Mouse (Mus musculus): ENCODE data around the gene Insm2. TPM values are rescaled to one million over a fixed set of nuclear protein-coding genes. Genes with fewer than 3 reads are reported as not detected.

Gene Insm2
- not detected in 2 replicates for polyA plus RNA-seq (2012; rRNA removed)

GRCm38 (mm10) chr12:55598887-55599561, at the start of gene Insm2:
Gene Insm2, plus strand, starts transcription at chr12:55599427.

GRCm38 (mm10) chr12:55565206-55565605, 34.0 kb upstream of the Insm2 start, which contains the start of gene Aldoart2:
Gene Aldoart2, plus strand, starts transcription at chr12:55565239.

Other genes with a start within 250 kb of the Insm2 start
- gene Psma6, start 215.2 kb upstream of the Insm2 start, polyA plus RNA-seq (2012; rRNA removed), result 19.3 and 28.2 TPM in 2 replicates
- 198 TPM in 2 replicates for gene Nfkbia, start 106.8 kb upstream of the Insm2 start, polyA plus RNA-seq (2012; rRNA removed)
- gene Aldoart2, start 34.2 kb upstream of the Insm2 start, polyA plus RNA-seq (2012; rRNA removed), result not detected in 2 replicates
- 14.2 and 17.2 TPM in 2 replicates for gene Ralgapa1, start 221.7 kb downstream of the Insm2 start, polyA plus RNA-seq (2012; rRNA removed)
- gene Brms1l, start 236.9 kb downstream of the Insm2 start, polyA plus RNA-seq (2012; rRNA removed), result 2.2 and 3.2 TPM in 2 replicates